Mouse (Mus musculus): ENCODE data around the gene Tst.

Gene Tst

DNA sequence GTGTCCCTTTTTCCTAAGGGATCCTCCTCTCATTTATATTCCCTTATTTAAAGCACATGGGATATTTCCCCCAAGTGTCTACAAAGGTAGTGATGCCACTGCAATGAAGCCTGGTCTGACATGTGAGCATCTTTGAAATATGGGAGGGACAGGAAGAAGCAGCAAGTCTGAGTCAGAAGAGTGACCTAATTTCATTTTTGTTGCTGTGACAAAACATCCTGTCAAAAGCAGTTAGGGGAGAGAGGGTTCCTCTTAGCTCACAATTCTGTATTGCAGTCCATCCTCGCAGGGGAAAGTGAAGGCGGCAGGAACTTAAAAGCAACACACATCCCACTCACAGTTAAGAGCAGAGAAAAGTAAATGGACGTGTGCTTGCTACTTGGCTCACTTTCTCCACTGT lies 14.9 kb downstream of the Tst start:
- DNase-seq (ENCODE audit: low read depth, low spot score), result no peak

DNA sequence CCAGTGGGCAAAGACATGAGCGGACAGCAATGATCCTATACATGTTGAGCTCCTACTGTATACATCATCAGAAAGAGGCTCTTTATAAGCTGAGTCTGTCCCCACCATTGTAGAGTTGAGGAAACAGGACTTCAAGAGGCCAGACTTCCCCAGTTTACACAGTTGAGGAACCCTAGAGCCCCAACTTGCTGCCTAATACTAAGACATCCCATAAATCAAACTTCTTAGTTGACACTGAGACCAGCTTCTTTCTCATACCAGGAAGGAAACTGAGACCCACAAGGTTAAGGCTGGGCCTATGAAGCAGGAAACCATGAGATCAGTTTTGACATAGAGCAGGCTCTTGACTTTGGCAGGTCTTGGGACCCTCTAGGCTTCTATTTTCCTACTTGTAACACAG lies 20.1 kb downstream of the Tst start:
- no peak for DNase-seq (ENCODE audit: low read depth, low spot score)

DNA sequence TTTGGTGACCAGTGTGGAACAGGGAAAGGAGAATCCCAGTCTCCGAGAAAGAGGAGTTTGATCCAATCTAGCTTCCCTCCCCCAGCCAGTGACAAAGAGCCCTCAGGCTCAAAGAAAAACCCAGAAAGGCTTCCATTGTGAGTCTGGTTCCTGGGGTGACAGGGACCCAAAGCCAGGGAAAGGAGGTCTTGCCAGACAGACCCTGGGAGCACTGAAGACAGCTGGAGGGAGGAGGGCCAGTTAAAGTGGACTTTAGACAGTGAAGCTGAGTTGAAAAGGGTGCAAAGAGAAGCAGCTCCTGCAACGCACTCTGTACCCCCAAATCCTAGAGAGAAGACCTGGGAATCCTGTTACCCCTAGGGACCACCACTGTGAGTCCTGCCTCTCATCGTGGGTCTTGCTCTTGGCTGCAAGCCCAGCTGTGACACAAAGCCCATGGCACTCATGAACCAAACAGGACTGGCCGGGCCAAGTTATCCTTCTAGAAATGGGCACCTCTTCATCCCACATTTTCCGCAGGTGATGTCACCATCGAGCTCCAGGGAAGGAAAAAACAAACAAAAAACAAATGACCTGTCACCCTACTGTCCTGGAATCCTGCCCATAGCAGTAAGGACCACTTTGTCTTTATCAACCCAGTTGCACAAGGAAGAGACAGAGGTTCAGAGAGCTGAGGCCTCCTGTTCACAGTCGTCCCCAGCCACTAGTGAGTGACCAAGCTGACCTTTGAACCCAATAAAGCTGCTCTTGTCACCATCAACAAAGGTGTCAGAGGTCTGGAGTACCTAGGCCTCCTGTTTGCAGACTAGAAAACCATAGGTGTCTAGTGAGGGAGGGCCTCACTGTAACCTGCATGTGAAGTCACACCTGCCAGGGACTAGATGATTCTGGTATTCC lies 21.2 kb downstream of the Tst start:
- DNase-seq (ENCODE audit: low read depth, low spot score), result no peak

DNA sequence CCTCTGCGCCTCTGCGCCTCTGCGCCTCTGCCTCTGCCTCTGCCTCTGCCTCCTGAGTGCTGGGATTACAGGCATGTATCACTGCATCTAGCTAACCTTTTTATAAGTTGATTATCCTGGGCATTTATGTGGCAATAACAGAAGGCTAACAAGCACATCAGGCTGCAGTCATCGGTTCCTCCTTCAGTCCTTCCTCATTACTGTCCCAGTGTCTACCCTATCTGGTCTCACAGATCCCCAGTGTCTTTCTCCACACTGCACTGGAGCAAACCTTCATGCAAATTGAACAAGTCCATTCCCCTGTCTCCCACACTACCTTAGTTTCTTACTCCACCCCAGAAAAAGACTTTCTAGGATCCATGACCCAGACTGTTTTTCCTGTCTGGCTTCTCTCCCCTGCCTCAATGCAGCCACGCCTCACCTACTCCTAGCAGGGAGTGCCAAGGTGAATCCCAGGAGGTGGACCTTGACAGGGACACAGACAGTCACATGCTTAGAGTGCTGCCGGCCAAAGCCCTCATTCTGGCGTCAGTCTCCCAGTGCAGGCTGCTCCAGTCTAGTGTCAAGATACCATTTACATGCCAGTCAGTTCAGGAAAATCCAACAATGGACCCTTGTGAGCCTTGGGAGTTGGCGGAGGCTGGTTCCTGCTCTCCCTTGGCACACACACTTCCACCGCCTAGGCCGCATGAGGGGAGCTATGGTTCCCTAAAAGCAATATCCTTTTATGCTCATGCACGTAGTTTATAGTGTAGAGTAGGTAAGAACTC lies 22.1 kb downstream of the Tst start:
- DNase-seq (ENCODE audit: low read depth, low spot score), result peak; percentile 62

DNA sequence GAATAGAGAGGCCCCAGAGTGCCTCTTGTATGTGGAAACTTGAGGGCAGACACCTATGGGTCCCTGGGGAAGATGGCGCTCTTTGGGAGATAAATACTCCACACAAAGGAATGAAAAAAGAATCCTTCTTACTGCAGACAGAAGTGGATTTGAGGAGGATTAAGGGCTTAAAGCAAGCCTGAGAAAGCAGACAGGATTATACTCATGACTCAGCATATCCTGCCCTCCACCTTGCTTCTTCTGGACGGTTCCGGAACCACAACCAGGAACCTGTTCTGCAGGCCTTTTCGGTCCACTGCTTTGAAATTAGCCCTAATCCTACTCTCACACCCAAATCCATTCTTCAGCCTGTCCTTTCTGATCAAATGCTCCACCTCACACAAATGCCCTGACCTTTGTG lies 23.6 kb downstream of the Tst start:
- no peak for DNase-seq (ENCODE audit: low read depth, low spot score)

DNA sequence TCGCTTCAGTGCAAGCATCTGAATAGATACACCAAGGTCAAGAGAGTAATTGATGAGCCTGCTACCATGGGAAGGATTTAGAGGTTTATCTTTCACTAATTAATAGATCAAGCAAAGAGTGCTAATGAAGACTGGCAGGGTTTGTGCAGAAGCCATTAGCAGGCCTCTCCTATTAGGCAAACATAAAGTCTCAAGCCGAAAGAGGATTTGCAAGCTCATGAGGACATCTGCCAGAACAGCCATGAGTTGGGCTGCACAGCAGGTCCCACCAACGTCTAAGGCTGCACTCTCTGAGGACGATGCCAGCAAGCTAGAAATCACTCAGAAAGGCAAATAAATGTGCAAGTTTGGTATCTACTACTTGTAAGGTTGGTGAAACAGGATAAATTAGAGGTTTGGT lies 25.0 kb downstream of the Tst start:
- no peak for DNase-seq (ENCODE audit: low read depth, low spot score)

DNA sequence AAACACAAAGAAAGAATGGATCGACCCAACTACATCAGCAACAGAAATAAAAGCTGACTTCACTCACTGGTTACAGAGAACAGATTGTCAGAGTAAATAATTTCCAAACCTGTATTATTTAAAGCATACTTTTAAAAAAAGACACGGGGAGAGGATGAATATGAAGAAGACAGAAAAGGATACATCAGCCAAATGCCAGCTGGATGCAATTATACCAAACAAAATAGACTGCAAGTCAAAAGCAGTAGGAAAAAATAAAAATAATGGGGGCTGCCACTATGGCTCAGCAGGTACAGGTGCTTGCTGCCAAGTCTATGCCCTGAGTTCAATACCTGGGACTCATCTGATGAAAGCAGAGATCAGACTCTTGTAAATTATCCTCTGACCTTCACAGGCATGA lies 25.5 kb downstream of the Tst start:
- no peak for DNase-seq (ENCODE audit: low read depth, low spot score)

DNA sequence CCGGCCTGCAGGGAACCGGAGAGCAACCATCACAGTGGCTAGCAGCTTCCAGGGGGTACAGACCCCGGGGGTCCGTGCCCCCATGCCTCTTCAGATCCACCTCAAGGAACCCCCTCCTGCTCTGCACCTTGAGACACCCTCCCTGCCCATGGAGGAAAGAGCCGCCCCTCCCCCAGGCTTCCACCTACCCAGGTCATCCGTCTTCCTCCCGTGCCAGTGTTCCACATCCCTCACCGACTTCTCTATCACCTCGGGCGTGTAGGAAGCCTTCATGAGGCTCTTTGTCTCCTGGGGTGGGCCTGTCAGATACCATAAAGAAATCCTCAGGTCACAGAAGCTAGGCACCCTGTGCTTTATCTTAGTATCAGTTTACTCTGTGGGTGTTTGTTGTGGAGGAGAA lies 27.2 kb downstream of the Tst start:
- DNase-seq (ENCODE audit: low read depth, low spot score), result no peak

DNA sequence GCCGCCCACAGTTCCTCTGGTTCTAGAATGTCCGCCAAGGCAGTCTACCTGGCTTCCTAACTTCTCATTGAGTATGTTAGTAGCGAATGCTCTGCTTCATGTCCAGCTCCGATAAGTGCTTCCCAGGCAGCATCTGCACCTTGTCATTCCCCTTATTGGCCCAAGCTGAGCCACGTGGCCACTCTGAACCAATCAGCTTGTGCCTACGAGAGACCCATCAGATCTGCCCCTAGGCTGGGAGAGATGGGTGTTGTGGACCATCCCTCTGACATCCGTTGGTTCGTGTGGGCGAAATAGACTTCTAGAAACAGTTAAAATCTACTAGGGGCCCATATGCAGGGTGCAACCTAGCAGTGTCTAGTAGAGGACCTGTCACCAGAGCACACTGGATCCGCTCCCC lies 27.8 kb downstream of the Tst start:
- DNase-seq (ENCODE audit: low read depth, low spot score), result peak; percentile 53

DNA sequence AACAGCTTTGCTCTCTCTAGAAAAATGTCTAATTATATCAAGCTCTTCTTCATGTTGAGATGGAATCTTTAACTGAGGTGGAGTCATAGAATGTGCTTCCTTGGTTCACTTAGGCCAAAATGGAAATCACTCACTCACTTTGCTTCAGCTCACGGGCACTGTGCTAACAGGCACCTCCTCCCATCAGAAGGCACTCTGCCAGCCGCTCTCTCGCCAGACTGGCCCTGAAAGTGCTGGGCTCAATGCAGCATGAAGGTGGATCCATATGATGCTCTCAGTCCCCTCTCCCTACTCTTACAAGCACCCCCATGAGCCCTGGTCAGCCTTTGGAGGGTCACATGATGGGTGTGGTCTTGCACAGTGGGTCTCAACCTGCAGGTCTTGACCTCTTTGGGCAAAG lies 31.5 kb downstream of the Tst start:
- no peak for DNase-seq (ENCODE audit: low read depth, low spot score)

DNA sequence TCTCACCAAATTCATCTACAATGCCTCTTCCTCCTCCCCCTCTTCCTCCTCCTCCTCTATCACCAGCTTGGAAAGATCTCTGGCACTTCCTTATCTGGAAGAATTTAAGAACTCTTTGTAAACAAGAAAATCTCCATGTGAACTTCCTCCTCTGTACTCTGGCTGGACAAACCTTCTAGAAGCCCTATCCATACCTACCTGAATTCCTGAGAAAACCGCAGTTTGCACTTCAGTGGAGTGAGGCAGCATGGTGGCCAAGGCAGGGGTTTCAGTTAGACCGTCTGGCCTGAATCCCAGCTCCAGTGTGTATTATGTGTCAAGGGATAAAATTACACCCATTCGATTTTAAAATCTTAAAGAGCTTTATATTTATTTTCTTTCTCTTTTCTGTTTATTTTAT lies 32.9 kb downstream of the Tst start:
- no peak for DNase-seq (ENCODE audit: low read depth, low spot score)

DNA sequence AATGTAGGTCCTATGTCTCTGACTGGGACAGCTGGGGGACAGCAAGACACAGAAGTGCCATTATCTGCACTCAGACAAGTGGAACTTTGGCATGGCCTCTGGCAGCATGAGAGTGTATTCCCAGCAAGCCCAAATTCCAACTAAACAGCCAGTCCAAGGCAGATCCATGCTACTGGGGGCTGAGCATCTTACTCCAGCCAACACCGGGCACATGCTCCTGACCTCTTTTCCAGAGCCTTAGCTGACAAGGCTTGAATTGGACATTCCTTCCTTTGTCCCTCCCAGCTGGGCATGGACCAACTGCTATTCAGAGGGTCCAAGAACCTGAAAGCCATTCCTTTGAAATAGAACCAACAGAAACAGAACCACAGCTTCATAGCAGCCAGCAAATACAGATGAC lies 36.1 kb downstream of the Tst start:
- DNase-seq (ENCODE audit: low read depth, low spot score), result no peak

DNA sequence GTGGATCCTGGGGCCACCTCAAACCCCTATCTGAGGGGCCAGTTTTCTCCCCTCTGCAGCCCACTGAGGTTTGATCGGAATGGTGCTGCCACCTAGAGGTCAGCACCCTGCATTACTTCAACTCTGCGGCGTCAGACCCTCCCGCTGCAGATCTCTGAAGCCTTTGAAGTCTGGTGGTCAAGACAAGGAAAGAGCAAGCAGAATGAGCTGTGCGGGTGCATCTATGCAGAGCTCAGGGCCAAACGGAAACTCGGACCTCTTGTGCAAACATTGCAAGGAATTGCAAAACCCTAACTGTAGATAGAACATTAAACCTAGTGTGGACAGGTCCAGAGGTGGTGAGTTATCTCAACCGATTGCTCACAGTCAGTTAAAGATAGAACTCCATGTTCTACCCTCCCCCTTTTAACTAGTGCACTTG lies 36.8 kb downstream of the Tst start:
- DNase-seq (ENCODE audit: low read depth, low spot score), result peak; percentile 66

DNA sequence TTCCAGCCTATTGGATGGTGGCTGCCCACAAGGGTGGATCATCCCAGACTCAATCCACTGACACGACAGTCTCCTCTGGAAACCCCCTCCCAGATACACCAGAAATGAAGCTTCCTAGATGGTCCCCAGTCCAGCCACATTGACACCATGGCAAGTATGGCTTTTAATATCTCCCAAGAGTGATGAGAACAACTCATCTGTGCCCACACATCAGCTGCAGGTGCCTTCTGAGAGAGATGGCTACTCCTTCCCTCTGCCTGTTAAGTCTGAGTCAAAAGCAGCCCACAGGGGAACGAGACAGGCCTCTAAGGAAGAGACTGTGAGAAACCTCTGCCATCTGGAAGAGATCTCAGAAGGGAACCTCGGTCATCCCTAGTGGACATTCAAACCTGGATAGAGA lies 37.9 kb downstream of the Tst start:
- no peak for DNase-seq (ENCODE audit: low read depth, low spot score)

DNA sequence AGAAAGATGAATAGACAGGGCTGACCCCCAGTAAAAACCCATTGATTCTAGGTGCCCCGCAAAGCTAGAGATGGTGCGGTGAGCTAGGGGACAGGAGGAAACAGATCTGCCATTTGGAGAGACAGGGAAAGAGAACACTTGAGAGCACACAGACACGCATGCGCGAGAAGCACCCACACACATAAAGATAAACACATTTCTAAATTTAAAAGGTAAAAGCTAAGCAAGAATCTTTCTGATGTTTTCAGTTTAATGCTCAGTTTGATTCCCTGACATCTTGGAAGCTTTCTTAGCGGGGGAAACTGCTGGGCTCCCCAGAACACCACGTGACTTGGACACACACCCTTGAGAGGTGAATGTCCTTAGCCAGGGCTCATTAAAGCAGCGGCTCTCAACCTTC lies 38.8 kb downstream of the Tst start:
- DNase-seq (ENCODE audit: low read depth, low spot score), result no peak

DNA sequence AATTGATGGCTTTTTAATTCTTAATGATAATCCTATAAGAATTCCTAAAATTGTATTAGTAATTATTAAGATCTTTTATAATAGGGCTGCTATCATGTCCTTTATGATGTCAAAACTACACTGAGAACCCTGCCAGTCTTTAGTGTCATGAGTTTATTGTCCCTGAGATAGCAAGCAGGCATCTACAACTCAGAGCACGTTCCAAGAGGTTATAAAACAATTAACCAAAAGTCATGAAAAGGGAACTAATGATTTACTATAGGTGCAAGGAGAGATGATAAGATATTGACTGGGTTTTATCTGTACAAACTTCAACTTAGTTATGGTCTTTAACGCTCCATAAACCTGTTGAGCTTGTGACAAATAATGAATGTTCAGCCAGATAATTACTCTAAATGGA lies 39.8 kb downstream of the Tst start:
- no peak for DNase-seq (ENCODE audit: low read depth, low spot score)

DNA sequence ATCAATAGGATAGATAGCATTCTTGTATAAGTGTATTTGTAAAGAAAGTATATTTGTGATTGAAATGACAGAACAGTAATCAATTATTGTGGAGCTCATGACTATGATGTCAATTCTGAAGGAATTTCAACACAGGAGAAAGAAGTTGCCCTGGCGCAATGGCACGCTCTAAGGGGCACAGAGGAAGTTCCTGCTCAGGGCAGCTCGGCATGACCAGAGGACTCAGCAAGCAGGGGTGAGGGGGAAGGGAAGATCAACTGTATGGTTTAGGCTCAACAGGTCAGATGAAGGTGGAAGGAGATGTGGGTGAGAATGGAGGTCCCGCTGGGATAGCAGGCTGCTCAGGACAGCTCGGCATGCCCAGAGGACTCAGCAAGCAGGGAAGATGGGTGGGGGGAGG lies 50.2 kb downstream of the Tst start:
- no peak for DNase-seq (ENCODE audit: low read depth, low spot score)

DNA sequence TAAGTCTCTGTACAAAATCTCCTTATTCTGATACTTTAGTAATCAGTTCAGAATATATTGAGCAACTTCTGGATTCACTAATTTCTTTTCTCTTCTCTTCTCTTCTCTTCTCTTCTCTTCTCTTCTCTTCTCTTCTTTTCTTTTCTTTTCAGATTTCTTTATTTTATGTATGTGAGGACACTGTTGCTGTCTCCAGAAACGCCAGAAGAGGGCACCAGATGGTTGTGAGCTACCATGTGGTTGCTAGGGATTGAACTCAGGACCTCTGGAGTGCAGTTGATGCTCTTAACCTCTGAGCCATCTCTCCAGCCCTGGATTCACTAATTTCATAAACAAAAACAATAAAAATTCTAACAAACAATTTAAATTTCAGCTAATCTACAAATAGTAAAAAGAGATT lies 50.7 kb downstream of the Tst start:
- DNase-seq (ENCODE audit: low read depth, low spot score), result peak; percentile 52

DNA sequence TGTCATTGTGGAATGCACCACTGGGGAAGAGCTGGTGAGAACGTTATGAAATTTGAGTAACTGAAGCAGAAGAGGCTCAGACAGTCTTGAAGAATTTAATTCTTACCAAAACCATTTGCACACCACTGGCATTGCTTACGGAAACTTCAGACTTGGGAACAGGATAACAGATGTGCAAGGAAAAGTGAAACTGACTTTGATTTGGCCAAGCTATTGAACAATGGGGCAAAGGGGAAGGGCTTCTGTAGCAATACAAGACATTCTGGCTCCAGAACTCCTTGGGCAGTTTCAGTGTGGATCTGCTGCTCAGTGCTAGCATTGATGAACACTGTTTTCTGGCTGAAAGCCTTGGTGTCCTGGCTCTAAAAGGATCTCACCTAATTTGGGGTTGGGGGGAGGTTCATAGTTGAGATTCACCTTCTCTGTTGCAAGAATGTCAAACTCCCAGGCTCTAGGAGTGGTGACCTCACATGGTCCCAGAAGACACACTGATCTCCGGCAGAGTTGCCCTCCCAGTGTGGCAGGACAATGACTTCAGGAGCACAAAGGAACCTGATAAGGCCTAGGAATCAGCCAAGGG lies 54.0 kb downstream of the Tst start:
- DNase-seq (ENCODE audit: low read depth, low spot score), result no peak
